Comparison of ENCODE assay signal across 8 mouse cellular contexts in genomic region chr13:35131272-35132185, GRCm38 (mm10).
A peak's percentile ranks its signal among the peaks of the same experiment; 100 is the strongest.
DNase-seq lines count a peak whose midpoint lies in the region; ATAC-seq and TF ChIP-seq lines count a peak whose summit lies in the region.

No protein-coding gene starts in this region.

- H3K36me3 ChIP-seq in hindbrain, embryonic 16.5 days (ENCODE audit: control insufficient read depth, insufficient read depth, low read length) = no peaks in the 10 kb centered on the region
- no peaks in the 10 kb centered on the region for H3K36me3 ChIP-seq in hindbrain, embryonic 10.5 days
- no peaks in the 10 kb centered on the region for H3K36me3 ChIP-seq in spleen, adult 2 months (ENCODE audit: control insufficient read depth, insufficient read depth, low read length)

- H3K4me3 ChIP-seq in hindbrain, embryonic 16.5 days (ENCODE audit: low read length) = no peak overlapping the region
- H3K4me3 ChIP-seq in hindbrain, embryonic 10.5 days = no peak overlapping the region
- H3K4me3 ChIP-seq in spleen, adult 2 months (ENCODE audit: extremely low read depth, insufficient read depth, insufficient read length) = no peak overlapping the region

- ATAC-seq in hindbrain, embryonic 16.5 days = 0 out of 2 replicates have a peak, but pooled peaks have one; percentile 42
- ATAC-seq in megakaryocyte-erythroid progenitor cell, adult 5-6 weeks (replicated peaks; ENCODE audit: low FRiP score, low TSS enrichment, poor library complexity, severe bottlenecking) = no peak

- H3K9me3 ChIP-seq in hindbrain, embryonic 16.5 days (ENCODE audit: control insufficient read depth, low read length) = no peaks in the 10 kb centered on the region
- no peaks in the 10 kb centered on the region for H3K9me3 ChIP-seq in hindbrain, embryonic 10.5 days

- TF ChIP-seq POLR2A in spleen, adult 2 months (IDR thresholded peaks at IDR 0.05; ENCODE audit: low read depth, low read length) = no peak

- H3K4me2 ChIP-seq in hindbrain, embryonic 16.5 days (ENCODE audit: low read length) = no peak overlapping the region

- intact Hi-C loops in gastrocnemius, postnatal 14 days (cut with DNase I; ENCODE audit: low total_unique reads) = no loop called here

- no peak for TF ChIP-seq CTCF in spleen, adult 2 months (IDR thresholded peaks at IDR 0.05; ENCODE audit: extremely low read depth, insufficient read depth, insufficient read length, insufficient replicate concordance)

- no peak for DNase-seq in hindbrain, embryonic 10.5 days (ENCODE audit: low spot score)
- peak; percentile 4 for DNase-seq in cerebellum, postnatal 10 days
- peak; percentile 35 to 45 for DNase-seq in layer of hippocampus, postnatal 10 days (ENCODE audit: low spot score in 2 of 2)
- peak; percentile 63 to 64 for DNase-seq in spleen, adult 2 months (ENCODE audit: low read depth in 1 of 2, low spot score in 2 of 2)
- DNase-seq in gastrocnemius, postnatal 14 days = no peak
- DNase-seq in urinary bladder, postnatal 36 days (ENCODE audit: low spot score in 2 of 2) = no peak

- no peak overlapping the region for H3K27ac ChIP-seq in hindbrain, embryonic 16.5 days (ENCODE audit: low read depth, low read length)
- no peak overlapping the region for H3K27ac ChIP-seq in hindbrain, embryonic 10.5 days
- peak overlapping the region; percentile 53 for H3K27ac ChIP-seq in spleen, adult 2 months (ENCODE audit: insufficient read depth, low read length)

- no peaks in the 10 kb centered on the region for H3K27me3 ChIP-seq in hindbrain, embryonic 16.5 days (replicated peaks; ENCODE audit: control insufficient read depth, insufficient read depth, low read length)
- no peaks in the 10 kb centered on the region for H3K27me3 ChIP-seq in hindbrain, embryonic 10.5 days (ENCODE audit: insufficient read depth, poor library complexity, severe bottlenecking)
- H3K27me3 ChIP-seq in spleen, adult 2 months (ENCODE audit: control insufficient read depth, insufficient read depth, low read length) = no peaks in the 10 kb centered on the region

- 66% methylated on average over 8 of the region's 8 CpGs for WGBS in hindbrain, embryonic 16.5 days
- 82% methylated on average over 8 of the region's 8 CpGs for WGBS in hindbrain, embryonic 10.5 days
- WGBS in spleen, adult 2 months = 24% methylated on average over 8 of the region's 8 CpGs

- H3K9ac ChIP-seq in hindbrain, embryonic 16.5 days (ENCODE audit: low read depth, low read length) = no peak overlapping the region

- no peaks in the 10 kb centered on the region for H3K4me1 ChIP-seq in hindbrain, embryonic 16.5 days (ENCODE audit: control insufficient read depth, insufficient read depth, low read depth, low read length)
- H3K4me1 ChIP-seq in hindbrain, embryonic 10.5 days (replicated peaks) = no peaks in the 10 kb centered on the region
- peaks cover 13% of the 10 kb centered on the region; the same call in 1 of the 2 replicates for H3K4me1 ChIP-seq in spleen, adult 2 months (ENCODE audit: control insufficient read depth, insufficient read depth, insufficient read length)

Comparison
In these comparisons a context has a peak if more than half of its experiments do, and no peak if none do; other contexts are left out.
1. DNase-seq: peak in cerebellum, postnatal 10 days (2 of 2), layer of hippocampus, postnatal 10 days (2 of 2) and spleen, adult 2 months (2 of 2); none in hindbrain, embryonic 10.5 days (single experiment), gastrocnemius, postnatal 14 days (single experiment) and urinary bladder, postnatal 36 days (0 of 2).